Mouse (Mus musculus): ENCODE data around the gene Surf1.

- TF ChIP-seq CTCF (conservative IDR thresholded peaks at IDR 0.05; ENCODE audit: insufficient read depth, insufficient read length, low read depth, low read length) = no peak
- no peak for TF ChIP-seq POLR2A (IDR thresholded peaks at IDR 0.05; ENCODE audit: low read depth, low read length)
These were observed 5.5 kb upstream of the Surf1 start for GRCm38 (mm10) chr2:26921784-26922183.
